Mouse (Mus musculus): ENCODE results near the gene Swap70. TPM values are rescaled to one million over a fixed set of nuclear protein-coding genes. Genes with fewer than 3 reads are reported as not detected.
A peak's percentile ranks its signal among the peaks of the same experiment; 100 is the strongest.

Swap70 gene
- polyA plus RNA-seq, 1 experiment from 2014 or later, result 10.7 TPM

DNA sequence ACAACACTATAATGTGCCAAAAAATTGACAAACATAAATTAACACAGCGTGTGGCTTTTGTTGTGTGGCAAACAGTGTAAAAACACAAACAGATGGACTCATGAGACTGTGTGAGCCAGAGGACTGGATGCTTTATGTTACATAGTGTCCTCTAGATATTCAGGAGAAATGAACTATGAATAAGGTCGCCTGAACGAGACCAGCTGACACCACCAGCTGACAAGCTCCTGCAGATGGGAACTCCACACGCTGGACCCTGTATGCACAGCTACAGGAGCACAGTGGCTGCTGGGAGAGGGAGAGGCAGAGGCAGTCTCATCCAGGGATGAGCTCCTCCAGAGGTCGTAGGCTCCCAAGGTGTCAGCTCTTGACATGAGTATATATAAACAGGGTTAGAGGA lies 99.6 kb downstream of the Swap70 start:
- Histone ChIP-seq H3K9ac (ENCODE audit: low read length) (no peak overlapping the region), H3K36me3 (ENCODE audit: control insufficient read depth, insufficient read depth, low read length) (peaks cover 12% of the 10 kb centered on the region), H3K27ac (replicated peaks) (no peak overlapping the region), H3K4me1 (replicated peaks; ENCODE audit: control insufficient read depth, insufficient read depth) (no peaks in the 10 kb centered on the region), H3K4me3 (ENCODE audit: low read depth, low read length) (no peak overlapping the region), H3K27me3 (ENCODE audit: control insufficient read depth, insufficient read depth, low read length) (no peaks in the 10 kb centered on the region), H3K9me3 (ENCODE audit: control insufficient read depth, low read length) (no peaks in the 10 kb centered on the region), H3K4me2 (replicated peaks; ENCODE audit: low read depth) (no peak overlapping the region)
- TF ChIP-seq CTCF (IDR thresholded peaks at IDR 0.05; ENCODE audit: low read depth), result no peak
- DNase-seq (ENCODE audit: low spot score), result no peak
- no peak for ATAC-seq (ENCODE audit: low FRiP score, low TSS enrichment)
- 74% methylated on average over 5 of the region's 5 CpGs for WGBS

DNA sequence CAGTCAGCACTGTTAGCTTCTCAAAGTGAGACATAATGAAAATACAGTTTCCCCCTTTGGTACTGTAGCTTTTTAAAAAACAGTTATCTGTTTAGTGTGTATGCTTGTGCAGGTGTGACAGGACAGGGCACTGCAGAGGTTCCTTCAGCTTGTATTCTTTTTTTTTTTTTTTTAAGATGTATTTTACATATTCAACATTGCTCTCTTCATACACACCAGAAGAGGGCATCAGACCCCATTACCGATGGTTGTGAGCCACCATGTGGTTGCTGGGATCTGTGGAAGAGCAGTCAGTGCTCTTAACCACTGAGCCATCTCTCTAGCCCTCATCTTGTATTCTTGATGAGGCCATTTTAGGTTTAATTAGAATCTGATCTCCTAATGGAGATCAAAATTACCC lies 103.3 kb downstream of the Swap70 start:
- Histone ChIP-seq H3K27me3 (ENCODE audit: control insufficient read depth, insufficient read depth, low read length) (no peaks in the 10 kb centered on the region), H3K9ac (ENCODE audit: low read length) (no peak overlapping the region), H3K9me3 (ENCODE audit: control insufficient read depth, low read length) (no peaks in the 10 kb centered on the region), H3K4me1 (replicated peaks; ENCODE audit: control insufficient read depth, insufficient read depth) (no peaks in the 10 kb centered on the region), H3K4me3 (ENCODE audit: low read depth, low read length) (no peak overlapping the region), H3K27ac (replicated peaks) (no peak overlapping the region), H3K4me2 (replicated peaks; ENCODE audit: low read depth) (no peak overlapping the region), H3K36me3 (ENCODE audit: control insufficient read depth, insufficient read depth, low read length) (peaks cover 18% of the 10 kb centered on the region)
- TF ChIP-seq CTCF (IDR thresholded peaks at IDR 0.05; ENCODE audit: low read depth) (peak; percentile 10; the same call in 1 of the 2 replicates), EP300 (optimal IDR thresholded peaks at IDR 0.05) (no peak)
- DNase-seq (ENCODE audit: low spot score) (no peak), ATAC-seq (ENCODE audit: low FRiP score, low TSS enrichment) (no peak)
- WGBS, result 85% methylated on average over 1 of the region's 1 CpGs

DNA sequence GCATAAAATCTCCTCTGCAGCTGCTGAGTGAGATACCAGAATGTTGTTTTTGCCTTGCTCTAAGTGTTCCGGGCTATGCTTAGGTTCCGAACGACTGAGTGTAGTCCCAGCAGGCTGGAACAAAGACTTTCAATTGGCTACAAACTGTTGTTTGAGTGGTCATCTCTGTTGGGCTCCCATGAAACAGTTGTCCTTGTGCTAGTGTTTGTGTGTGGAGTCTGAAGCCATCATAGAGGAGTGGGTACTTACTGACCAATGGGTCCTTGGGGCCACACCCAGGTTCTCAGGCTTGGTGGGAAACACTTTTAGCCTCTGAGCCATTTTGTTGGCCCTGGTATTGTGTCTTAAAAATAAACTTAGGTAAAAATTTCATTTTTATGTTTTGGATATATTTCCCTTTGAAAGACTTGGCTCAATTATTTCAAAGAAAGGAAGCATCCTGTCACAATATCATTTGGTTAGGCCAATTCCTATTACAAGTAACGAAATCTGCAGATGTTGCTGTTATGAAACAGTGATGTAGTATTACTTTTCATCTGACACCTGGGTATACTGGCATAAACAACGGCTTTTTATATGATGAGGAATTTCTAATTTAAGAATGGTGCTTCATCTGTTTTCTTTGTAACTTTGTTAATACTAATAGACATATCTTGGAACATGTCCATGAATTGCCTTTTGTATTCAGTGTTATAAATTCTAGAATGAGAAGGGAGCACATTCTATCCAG lies 104.0 kb downstream of the Swap70 start:
- WGBS, result 82% methylated on average over 5 of the region's 5 CpGs
- peaks cover 15% of the 10 kb centered on the region for H3K36me3 ChIP-seq (ENCODE audit: control insufficient read depth, insufficient read depth, low read length)
- TF ChIP-seq EP300 (optimal IDR thresholded peaks at IDR 0.05), result no peak
- TF ChIP-seq CTCF (IDR thresholded peaks at IDR 0.05; ENCODE audit: low read depth), result no peak

More for the DNA sequence above, 104.0 kb downstream of the Swap70 start:
- Histone ChIP-seq H3K9me3 (ENCODE audit: control insufficient read depth, low read length) (no peaks in the 10 kb centered on the region), H3K4me3 (ENCODE audit: low read depth, low read length) (no peak overlapping the region), H3K27ac (replicated peaks) (no peak overlapping the region), H3K4me2 (replicated peaks; ENCODE audit: low read depth) (no peak overlapping the region), H3K4me1 (replicated peaks; ENCODE audit: control insufficient read depth, insufficient read depth) (no peaks in the 10 kb centered on the region), H3K27me3 (ENCODE audit: control insufficient read depth, insufficient read depth, low read length) (no peaks in the 10 kb centered on the region), H3K9ac (ENCODE audit: low read length) (no peak overlapping the region)
- ATAC-seq (ENCODE audit: low FRiP score, low TSS enrichment) (no peak), DNase-seq (ENCODE audit: low spot score) (no peak)

Other genes starting within 250 kb of the Swap70 start
- gene Tmem41b, start 234.8 kb upstream of the Swap70 start, polyA plus RNA-seq (2015; fragmentation: Nextera tagmentation; extraction: Ambion mirVana), result 85.5 and 88.5 TPM in 2 replicates
- 15.6 and 16.5 TPM in 2 replicates for gene Ipo7, start 203.4 kb upstream of the Swap70 start, polyA plus RNA-seq (2015; fragmentation: Nextera tagmentation; extraction: Ambion mirVana)
- gene Zfp143, start 160.5 kb upstream of the Swap70 start, polyA plus RNA-seq (2015; fragmentation: Nextera tagmentation; extraction: Ambion mirVana), result 6.0 and 6.4 TPM in 2 replicates
- 14.5 and 16.6 TPM in 2 replicates for gene Wee1, start 99.7 kb upstream of the Swap70 start, polyA plus RNA-seq (2015; fragmentation: Nextera tagmentation; extraction: Ambion mirVana)

Measured in stomach, postnatal 0 days (tissue).